Mouse (Mus musculus): ENCODE results near the gene Man1a.
A peak's percentile ranks its signal among the peaks of the same experiment; 100 is the strongest.

Gene Man1a

DNA sequence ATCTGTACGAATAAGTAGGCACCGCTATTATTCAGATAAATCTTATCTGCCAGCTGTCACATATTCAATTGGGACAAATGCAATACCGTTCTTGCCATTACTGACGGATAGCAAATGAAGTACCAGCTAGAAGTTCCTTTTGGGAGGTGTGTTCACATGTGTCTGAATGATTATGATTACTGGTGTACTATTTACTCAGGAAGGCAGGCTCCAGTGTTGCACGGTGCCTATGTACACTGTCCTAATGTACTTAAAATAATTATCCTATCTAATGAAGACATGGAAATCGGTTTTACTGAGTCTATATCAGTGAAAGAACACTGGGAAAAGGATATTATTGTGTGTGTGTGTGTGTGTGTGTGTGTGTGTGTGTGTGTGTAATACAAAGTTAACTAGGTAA lies 160.7 kb downstream of the Man1a start:
- DNase-seq (ENCODE audit: low spot score in 2 of 2), result no peak

- no peak for DNase-seq (ENCODE audit: low spot score in 2 of 2)
These were observed 161.3 kb downstream of the Man1a start for GRCm38 (mm10) chr10:53914974-53915609.

GRCm38 (mm10) chr10:53913546-53914312 lies 162.7 kb downstream of the Man1a start:
- no peak for DNase-seq (ENCODE audit: low spot score in 2 of 2)

DNA sequence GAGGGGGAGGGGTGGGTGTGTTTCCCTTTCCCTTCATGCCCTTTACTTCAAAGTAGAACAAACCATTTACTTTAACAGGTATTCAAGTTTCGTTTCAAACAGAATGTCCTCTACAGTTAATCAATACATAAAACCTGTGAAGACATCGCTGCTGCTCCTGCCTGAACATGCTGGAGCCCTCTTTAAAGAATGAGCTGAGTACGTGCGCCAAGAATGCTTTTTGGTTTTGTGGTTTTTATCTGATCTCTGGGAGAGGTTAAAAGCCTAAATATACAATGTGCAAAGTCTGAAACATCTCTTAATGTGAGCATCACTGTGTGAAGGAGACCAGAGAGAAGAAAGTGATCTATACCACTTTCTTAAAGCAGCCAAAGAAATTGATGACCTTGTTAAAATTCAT lies 186.9 kb downstream of the Man1a start:
- DNase-seq (ENCODE audit: low spot score in 2 of 2), result no peak

DNA sequence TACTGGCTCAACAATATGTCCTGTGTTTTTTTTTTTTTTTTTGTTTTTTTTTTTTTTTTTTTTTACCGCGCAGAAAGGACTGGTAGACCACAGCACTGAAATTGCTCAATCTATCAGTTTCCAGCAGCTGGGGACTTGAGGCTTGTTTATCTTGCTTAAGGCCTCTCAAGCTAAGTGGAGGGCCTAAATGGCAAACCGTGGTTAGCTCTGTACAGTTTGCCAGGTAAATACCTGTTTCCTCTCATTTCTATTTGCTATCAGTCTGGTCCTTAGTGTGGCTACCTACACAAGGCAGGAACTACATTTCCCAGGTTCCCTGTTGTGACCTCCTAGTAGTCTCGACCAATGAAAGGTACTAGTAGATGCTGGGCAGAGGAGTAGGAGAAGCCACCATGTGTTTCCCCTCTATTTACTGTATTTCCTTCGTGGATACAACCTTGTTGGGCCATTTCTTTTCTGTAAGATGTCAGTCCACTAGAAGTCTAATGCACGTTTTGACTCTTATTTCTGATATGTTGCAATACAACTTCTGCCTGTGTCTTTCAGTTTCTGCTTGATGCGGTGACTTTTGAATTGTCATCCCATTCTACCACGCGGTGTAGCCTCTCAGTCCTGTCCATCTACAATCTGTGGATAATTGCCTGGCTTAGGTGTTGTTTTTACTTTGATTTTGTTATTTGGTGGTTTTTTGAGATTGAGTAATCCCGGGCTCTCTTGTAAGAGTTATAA lies 187.9 kb downstream of the Man1a start:
- no peak for DNase-seq (ENCODE audit: low spot score in 2 of 2)

GRCm38 (mm10) chr10:53886475-53886874 lies 189.9 kb downstream of the Man1a start:
- DNase-seq (ENCODE audit: low spot score in 2 of 2), result no peak

GRCm38 (mm10) chr10:53881310-53881709 lies 195.1 kb downstream of the Man1a start:
- DNase-seq (ENCODE audit: low spot score in 2 of 2), result no peak

DNA sequence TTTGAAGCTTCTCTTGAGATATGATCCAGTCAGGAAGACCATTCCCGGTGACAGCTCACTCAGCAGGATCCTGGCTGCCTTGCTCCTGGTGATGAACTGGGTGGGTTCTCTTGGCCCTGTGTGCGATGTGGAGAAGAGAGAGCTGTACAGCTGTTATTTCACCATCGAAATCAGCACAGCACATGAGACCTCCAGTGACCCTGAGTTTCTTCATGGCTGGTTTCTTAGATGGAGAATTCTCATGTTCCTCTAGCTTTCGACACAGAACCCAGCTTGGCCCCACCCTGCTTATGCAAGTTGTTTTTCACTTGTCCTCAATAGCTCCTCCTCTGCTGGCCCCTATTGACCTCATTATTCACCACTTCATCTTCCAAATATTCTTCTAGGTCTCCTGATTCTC lies 200.5 kb downstream of the Man1a start:
- DNase-seq (ENCODE audit: low spot score in 2 of 2), result no peak

DNA sequence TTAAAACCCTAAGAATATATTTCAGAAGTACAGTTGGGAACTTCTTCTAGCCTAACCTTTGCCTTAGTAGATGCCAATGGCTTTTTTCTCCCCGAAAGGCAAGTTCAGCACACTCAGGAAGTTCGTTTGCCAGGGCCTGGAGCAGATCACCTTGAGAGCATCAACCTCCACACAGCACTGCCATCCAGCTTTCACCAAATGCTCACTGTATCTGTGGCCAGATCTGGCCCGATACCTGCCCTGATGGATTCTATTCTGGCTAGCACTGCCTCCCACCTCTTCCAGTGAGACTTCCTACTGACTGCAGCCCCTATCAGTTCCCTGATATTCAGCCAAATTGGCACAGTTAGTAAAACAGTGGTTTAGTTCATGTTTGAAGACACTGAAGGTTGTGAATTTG lies 202.2 kb downstream of the Man1a start:
- no peak for DNase-seq (ENCODE audit: low spot score in 2 of 2)

- peak; percentile 16 to 61 for DNase-seq (ENCODE audit: low spot score in 2 of 2)
These were observed 212.7 kb downstream of the Man1a start for GRCm38 (mm10) chr10:53863486-53864357.

DNA sequence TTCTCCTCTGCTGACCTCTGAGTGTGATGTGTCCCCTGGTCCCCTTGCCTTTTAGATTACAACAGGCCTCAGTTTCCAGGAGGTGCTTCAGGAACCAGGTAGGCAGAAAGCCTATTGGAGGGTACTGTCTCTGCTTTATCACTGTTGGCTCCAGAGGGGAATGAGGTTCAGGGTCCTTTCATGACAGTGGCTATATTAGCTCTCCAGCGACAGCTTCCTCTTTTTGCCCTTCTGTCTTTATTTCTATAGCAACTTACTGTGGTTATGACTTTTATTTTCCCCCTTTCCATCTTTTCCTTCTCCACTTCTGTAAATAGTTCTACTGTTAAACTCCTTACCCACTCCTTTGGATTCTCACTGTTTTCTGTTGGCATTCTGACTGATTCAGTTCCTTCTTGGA lies 216.5 kb downstream of the Man1a start:
- no peak for DNase-seq (ENCODE audit: low spot score in 2 of 2)

- DNase-seq (ENCODE audit: low spot score in 2 of 2), result no peak
These were observed 217.2 kb downstream of the Man1a start for GRCm38 (mm10) chr10:53859224-53859623.
